Mouse (Mus musculus): ENCODE data around the gene Rarb.

Gene Rarb

DNA sequence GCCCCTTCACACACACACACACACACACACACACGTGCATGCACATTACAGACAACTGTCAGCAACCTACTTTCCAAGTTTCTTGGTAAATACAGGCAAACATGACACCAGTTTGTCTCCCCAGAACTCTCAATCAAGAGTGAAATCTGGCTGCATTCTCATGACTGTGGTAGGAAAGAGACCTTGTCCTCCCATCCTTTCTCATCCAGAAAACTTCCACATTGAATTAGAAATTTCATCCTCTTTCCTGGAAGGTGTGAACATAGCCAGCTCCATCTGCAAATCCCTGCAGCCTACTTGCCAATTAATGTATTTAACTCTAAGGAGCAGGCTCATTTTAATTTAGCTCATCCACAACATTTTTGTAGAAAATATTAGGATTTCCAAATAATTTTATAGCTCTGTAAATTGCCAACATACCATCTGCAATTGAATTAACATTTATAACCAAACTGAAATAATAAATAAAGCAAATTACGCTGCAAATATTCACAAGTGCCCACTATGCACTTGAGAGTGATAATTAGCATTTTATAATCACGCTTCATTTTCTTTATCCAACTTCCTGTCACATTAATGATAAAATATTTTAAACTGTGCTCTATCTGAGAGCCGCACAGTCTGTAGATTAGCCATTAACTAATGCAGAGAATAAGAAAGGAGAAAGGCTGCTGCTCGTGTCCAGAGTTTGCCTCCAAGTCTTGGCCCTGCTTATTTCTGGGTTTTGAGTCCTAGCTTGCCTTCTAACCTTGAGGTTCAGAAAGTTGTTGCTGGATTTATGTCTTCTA lies 293.6 kb downstream of the Rarb start:
- DNase-seq: no peak

GRCm38 (mm10) chr14:16522852-16523251 lies 296.1 kb downstream of the Rarb start:
- DNase-seq: no peak

DNA sequence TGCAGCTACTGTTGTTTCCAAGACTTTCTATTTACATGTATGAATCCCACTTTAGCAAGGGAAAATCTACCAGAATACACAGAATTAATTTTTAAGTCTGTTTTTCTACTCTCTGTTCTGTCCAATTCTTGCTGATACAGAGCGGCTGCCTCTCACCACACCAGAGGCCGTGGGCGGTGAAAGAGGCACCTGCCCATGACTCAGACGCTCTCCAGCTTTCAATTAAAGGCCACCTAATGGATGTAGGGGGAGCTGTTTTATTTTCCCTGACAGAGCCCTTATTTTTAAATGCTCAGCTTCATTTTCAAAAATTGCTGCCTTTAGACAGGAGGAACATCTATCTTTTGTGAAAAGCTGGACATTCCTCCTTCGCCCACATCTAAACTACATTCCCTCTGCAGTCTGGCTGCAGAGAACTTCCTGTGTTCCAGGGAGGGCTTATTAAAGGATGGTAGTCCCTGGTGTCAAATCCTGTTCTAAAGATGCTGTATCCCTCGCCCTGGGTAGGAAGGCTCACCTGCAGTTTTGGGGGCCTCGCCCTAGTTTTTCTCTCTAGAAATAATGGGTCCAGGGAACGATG lies 299.3 kb downstream of the Rarb start:
- no peak for DNase-seq

DNA sequence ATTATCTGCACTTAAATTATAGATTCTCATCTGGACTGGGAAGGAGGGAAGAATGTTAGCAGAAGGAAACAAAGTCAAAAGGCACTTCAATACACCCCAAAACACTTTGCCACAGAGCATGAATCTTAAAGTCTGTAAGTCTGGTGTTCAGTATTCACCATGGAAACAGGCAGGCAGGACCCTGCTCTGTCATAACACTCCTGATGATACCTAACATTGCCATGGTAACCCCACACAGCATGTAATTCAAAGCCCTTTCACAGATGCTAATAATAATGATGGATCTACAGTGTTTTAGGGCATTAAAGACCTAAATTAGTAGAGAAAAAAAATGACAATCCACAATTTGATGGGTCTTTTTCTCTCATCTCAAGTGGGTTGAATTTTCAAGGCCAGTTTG lies 301.0 kb downstream of the Rarb start:
- no peak for DNase-seq

GRCm38 (mm10) chr14:16515731-16516130 lies 303.2 kb downstream of the Rarb start:
- no peak for DNase-seq

- DNase-seq: peak; percentile 21 to 28
Observed at GRCm38 (mm10) chr14:16510574-16510973, 308.4 kb downstream of the Rarb start.

DNA sequence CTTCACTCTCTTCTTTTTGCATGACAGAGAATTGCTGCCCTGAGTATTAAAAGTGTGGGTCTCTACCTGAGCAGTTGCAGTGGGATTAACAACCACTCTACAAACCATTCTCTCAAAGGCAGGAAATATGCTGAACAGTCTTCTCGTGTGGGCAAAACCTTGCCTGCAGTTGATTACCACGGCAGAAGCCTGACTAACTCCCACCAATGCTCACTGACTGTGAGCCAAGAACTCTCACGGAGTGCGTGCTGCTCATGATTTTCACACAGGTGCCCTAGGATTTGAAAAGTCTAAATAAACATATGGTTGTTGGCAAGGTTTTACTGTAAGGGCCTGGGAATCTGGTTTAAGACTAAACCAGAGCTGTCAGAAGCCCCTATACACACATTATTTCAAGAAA lies 309.1 kb downstream of the Rarb start:
- peak; percentile 40 to 52 for DNase-seq

DNA sequence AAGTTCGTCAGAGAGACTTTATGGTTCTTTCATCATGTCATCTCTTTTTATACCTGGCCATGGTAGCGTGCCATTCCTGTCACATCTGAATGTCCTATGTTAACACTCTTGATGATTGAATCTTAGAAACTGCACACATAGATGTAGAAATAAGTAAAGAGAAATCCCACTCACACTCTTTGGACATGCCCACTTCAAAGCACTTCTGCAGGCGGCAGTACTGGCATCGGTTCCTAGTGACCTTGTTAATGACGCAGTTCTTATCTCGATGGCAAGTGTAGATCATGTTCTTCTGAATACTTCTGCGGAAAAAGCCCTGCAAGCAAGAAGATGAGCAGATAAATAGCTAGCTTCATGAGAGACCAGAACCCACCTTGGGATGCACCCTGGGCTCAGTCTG lies 310.2 kb downstream of the Rarb start:
- DNase-seq: no peak

DNA sequence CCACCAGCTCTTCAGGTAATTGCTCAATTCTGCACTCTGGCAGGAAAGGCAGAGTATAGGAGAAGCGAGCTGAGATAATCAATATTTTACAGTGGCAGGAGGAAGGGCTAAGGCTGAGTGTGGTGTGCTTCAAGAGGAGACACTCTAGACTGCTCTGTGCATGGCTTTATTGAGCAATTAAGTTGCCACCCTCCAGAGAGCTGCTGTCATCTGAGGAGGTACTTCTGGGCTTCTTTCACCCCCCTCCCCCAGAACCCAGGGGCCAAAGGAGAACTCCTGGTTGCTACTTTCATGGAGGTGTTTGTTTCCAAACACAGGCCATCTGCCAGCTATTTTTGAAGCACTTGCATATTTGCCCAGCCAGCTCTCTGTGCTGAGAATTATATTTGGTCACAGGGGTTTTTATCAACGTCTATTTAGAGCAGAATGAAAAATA lies 321.7 kb downstream of the Rarb start:
- peak in 1 of 2 experiments; percentile 26 for DNase-seq

- DNase-seq: peak; percentile 37 to 49
Observed at GRCm38 (mm10) chr14:16483656-16484380, 335.1 kb downstream of the Rarb start.

DNA sequence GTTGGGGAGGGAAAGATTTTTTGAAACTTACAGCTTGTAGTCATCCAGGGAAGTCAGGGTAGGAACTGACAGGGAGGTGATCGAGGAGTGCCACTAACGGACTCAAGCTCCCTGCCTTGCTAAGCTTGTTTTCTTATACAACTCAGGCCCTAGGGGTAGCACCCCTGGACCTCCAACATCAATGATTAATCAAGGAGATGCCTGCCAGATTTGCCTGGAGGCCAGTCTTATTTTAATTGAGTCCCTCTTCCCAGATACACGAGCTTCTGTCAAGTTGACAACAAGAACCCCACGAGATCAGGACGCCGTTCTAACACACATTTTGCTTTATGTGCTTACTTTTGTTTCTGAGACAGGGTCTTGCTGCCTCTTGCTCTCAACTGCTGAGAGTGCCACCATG lies 338.3 kb downstream of the Rarb start:
- DNase-seq: no peak

GRCm38 (mm10) chr14:16479521-16479920 lies 339.4 kb downstream of the Rarb start:
- no peak for DNase-seq

DNA sequence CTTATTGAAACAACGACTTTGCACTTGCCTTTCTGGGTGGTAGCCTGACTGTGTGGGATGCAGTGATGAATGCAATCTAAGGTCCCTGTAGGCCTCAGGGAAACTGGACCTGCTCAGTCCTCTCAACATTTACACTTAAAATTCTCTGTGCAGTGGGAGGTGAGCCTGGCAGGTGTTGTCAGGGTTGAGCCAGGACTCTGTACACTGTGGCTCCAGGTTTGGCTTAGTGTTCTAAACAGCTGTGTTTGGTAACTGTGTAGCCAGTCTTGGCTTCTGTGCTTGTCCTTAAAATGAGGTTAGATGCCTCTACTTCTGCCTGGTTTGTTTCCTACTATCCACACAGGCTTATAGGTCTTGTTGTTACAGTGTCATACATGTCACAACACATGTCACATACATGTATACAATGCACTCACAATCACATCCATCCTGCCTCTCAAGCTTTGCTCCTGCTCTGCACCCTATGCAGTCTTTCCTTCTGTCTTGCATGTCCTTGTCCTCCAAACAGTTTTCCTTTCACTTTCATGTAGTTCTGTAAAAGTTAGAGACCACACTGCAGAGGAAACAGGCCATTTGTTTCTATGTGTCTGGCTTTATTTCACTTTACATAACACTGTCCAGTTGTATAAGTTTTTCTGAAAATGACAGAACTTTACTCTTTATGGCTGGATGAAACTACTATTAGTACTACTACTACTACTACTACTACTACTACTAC lies 340.2 kb downstream of the Rarb start:
- DNase-seq: no peak

GRCm38 (mm10) chr14:16448269-16448987 lies 370.5 kb downstream of the Rarb start:
- DNase-seq: no peak

DNA sequence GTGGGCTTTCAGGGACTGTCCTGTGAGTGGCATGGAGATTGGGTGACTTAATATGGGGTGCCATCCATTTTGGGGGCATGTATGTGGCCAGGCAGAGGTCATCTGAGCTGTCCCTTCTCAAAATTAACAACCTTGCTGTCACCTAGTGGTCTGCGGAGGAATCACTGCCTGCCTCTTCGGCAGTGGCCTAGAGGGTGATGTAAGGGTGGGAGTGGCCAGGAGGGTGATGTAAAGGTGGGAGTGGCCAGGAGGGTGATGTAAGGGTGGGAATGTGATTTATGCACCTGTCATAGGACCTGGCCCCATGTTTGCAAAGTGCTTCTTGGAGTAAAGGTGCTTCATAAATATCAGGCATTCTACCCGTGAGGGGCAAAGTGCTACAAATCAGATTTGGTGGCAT lies 371.4 kb downstream of the Rarb start:
- peak; percentile 30 to 31 for DNase-seq

DNA sequence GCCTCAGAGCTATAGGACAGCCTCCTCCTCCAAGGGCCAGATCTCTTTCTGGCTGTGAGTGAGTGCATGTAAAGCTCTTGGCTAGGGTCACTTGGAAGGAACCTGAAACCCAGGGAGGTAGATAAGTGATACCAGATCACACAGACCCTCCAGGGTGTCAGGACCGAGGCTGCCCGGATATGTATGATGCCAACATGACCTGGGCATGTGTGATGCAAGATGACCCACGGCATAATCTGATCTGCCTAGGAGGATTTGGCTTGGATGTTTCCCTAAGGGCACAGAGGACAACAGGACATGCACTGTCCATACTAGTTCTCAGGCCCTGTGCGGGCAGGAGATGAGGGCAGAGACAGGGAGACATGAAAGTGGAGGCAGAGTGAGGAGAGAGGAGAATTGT lies 374.1 kb downstream of the Rarb start:
- DNase-seq: no peak

DNA sequence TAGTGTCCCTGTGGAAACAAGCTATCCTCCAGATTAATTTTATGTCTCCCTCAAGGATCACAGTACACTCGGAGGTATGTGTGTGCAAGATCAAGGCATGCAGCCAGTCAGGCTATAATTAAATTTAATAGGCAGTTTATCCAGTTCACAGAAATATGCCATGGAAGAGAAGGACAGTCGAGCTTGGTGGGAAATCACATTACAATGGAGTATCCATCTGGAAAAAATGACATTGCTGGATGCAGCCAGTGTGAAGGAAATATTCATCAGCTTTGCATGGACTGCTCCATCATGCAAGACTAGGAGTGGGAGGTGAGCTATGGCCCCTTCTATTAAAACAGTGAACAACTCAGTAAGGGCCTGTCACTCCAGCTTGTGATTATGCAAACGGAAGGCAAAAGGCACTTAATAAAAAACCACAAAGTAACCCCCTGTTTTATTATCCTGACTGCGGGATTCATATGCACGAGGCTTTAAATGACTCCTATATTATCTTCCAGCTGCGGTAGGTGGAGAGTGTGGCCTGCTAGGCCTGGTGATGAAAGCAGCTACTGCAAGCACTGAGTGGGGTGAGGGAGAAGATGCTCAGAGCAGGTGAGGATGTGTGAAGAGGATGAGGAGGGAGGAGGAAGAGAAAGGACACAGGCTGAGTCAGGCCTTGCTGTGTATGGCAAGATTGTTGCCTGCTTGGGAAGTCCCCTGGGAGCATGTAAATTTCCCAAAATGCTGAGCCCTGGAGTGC lies 379.4 kb downstream of the Rarb start:
- DNase-seq: no peak

GRCm38 (mm10) chr14:16437386-16437785 lies 381.6 kb downstream of the Rarb start:
- no peak for DNase-seq

DNA sequence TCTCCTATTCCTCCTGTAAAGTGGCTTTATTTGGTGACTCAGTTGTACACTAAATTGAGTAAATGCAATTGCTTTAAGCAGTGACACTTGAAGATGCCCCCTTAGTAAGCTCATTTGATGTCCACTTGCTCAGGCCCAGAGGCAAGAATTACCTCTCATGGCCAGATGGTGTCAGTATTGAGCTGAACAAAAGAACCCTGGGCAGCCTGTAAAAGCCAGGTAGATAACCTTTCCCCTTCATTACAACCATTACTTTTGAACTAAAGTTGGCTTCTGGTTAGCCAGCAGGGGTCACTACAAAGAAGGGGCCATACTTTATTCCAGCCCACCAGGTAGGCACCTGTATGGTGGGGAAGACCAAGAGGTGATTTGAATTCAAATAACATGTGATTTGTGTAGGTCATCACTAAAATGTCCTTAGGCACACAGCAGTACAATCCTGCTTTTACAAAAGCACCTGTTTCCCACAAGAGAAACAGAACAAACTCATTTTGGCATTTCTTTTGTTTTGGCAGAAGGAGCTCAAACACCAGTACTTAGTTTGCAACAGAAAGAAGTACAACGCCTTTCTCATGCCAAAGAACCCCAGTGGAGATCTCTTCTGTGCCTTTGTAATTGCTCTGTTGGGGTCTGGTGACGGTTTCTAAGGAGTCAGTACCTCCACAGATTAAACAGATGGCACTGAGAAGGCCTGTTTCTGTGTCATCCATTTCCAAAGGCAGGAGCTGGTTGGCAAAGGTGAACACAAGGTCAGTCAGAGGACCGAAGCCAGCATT lies 384.4 kb downstream of the Rarb start:
- DNase-seq: peak; percentile 77 to 85

- DNase-seq: no peak
Observed at GRCm38 (mm10) chr14:16433206-16433605, 385.8 kb downstream of the Rarb start.

DNA sequence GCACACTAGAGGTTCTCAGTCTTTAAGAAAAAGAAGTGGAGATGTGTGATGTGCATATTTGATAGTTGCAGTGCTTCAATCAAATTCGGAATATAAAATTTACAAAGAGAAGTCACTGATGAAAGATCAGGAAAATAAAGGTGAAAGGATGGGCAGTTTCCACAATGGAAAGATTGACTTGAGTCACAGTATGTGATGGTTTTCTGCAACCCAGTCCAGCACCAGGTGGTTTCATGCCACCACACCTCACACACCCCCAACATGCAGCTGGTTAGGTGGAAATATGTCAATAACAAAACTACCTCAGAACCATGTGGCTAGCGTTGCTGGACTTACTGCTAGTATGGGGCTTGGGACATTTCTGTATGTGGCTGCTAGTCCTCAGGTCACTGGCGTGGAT lies 386.4 kb downstream of the Rarb start:
- DNase-seq: no peak

All from cerebellum, postnatal 10 days (tissue).